Mouse (Mus musculus): ENCODE measurements around the gene Dock11. TPM values are rescaled to one million over a fixed set of nuclear protein-coding genes. Genes with fewer than 3 reads are reported as not detected.

Gene Dock11
- polyA plus RNA-seq, 1 experiment from 2014 or later, result 6.1 TPM

DNA sequence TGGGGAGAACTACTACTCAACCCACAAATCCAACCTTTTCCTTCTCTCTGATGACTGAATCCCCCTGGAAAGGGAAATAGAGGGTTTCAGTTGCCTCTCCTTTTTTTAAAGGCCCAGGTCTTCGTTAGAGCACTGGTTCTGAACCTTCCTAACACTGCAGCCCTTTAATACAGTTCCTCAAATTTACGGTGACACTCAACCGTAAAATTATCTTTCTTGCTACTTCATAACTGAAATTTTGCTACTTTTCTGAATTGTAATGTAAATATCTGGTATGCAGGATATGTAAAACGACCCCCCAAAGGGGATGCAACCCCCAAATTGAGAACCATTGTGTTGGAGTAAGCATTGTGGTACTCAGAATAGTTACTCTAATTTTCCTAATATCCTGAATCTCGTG lies 49.5 kb downstream of the Dock11 start:
- 80% methylated on average over 5 of the region's 5 CpGs for WGBS
- Histone ChIP-seq H3K9ac (ENCODE audit: low read depth, low read length) (no peak overlapping the region), H3K4me1 (ENCODE audit: control insufficient read depth, insufficient read depth, low read length) (no peaks in the 10 kb centered on the region), H3K27me3 (replicated peaks; ENCODE audit: control insufficient read depth, insufficient read depth, low read length) (no peaks in the 10 kb centered on the region), H3K36me3 (ENCODE audit: control insufficient read depth, insufficient read depth, low read length) (no peaks in the 10 kb centered on the region), H3K27ac (ENCODE audit: low read length) (no peak overlapping the region), H3K4me2 (ENCODE audit: low read depth, low read length) (no peak overlapping the region), H3K9me3 (ENCODE audit: control insufficient read depth, low read length) (no peaks in the 10 kb centered on the region), H3K4me3 (ENCODE audit: low read length) (no peak overlapping the region)
- ATAC-seq, result no peak

DNA sequence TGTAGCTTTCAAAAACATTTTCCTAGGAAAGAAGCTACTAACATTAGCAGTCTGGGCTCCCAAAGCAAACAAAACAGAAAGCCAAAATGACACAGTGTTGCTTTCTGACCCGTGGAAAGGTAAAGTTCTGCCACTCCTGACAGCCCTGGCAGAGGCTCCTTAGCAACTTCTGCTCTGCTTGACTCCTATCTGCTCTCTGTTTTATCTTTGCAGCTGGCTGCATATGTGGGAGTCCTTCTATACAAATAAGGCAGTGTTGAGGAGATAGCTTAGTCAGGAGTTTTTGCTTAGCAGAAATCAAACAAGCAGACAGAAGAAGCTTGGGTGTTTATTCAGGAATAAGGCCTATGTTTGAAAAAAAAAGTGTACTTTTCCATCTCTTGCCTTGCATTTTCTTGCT lies 57.8 kb downstream of the Dock11 start:
- H3K4me2 ChIP-seq (ENCODE audit: low read depth, low read length), result no peak overlapping the region
- ATAC-seq, result no peak
- no peaks in the 10 kb centered on the region for H3K9me3 ChIP-seq (ENCODE audit: control insufficient read depth, low read length)
- H3K27ac ChIP-seq (ENCODE audit: low read length), result no peak overlapping the region
- H3K4me1 ChIP-seq (ENCODE audit: control insufficient read depth, insufficient read depth, low read length), result no peaks in the 10 kb centered on the region
- WGBS, result 46% methylated on average over 1 of the region's 1 CpGs
- no peaks in the 10 kb centered on the region for H3K36me3 ChIP-seq (ENCODE audit: control insufficient read depth, insufficient read depth, low read length)
- H3K4me3 ChIP-seq (ENCODE audit: low read length), result no peak overlapping the region
- H3K9ac ChIP-seq (ENCODE audit: low read depth, low read length), result no peak overlapping the region
- H3K27me3 ChIP-seq (replicated peaks; ENCODE audit: control insufficient read depth, insufficient read depth, low read length), result no peaks in the 10 kb centered on the region

DNA sequence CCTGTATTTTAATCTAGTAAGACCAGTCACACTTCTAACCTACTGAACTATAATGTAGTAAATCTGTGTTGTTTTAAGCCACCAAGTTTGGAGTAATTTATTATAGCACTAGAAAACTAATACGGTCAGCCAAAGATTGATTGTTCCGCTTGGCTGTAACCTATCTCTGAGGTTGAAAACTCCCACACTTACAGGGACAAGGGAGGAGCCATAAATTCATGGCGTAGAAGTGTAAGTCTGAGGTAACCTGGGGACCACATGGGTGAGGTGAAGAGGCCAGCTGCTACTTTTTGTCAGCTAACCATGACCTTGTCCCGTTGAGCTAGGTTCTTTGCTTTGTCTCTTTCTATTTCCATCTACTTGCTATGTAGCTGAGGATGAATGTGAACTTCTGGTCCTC lies 61.5 kb downstream of the Dock11 start:
- H3K4me1 ChIP-seq (ENCODE audit: control insufficient read depth, insufficient read depth, low read length), result no peaks in the 10 kb centered on the region
- H3K4me3 ChIP-seq (ENCODE audit: low read length), result no peak overlapping the region
- H3K9ac ChIP-seq (ENCODE audit: low read depth, low read length), result no peak overlapping the region
- no peaks in the 10 kb centered on the region for H3K9me3 ChIP-seq (ENCODE audit: control insufficient read depth, low read length)
- H3K27ac ChIP-seq (ENCODE audit: low read length), result no peak overlapping the region
- H3K36me3 ChIP-seq (ENCODE audit: control insufficient read depth, insufficient read depth, low read length), result no peaks in the 10 kb centered on the region
- ATAC-seq, result no peak
- WGBS, result 81% methylated on average over 4 of the region's 4 CpGs
- H3K27me3 ChIP-seq (replicated peaks; ENCODE audit: control insufficient read depth, insufficient read depth, low read length), result no peaks in the 10 kb centered on the region
- no peak overlapping the region for H3K4me2 ChIP-seq (ENCODE audit: low read depth, low read length)

DNA sequence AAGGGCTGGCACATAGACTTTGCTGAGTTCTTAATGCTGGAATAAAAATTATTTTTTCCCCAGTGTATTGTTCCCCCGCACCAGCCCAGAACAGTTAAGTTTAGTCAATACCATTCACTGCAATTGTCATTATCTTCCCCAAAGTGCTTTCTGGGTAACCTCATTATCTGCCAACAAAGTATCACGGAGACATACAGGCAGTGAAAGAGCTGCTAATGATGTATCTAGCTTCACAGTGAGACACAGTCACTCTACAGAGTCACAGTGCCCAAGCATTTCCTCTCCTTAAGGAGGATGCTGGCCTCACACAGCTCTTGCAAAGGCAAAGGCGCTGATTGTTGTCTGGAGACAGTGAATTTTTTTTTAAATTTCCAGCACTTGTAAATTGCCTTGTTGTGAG lies 63.3 kb downstream of the Dock11 start:
- ATAC-seq, result no peak
- Histone ChIP-seq H3K9ac (ENCODE audit: low read depth, low read length) (no peak overlapping the region), H3K27me3 (replicated peaks; ENCODE audit: control insufficient read depth, insufficient read depth, low read length) (no peaks in the 10 kb centered on the region), H3K9me3 (ENCODE audit: control insufficient read depth, low read length) (no peaks in the 10 kb centered on the region), H3K27ac (ENCODE audit: low read length) (no peak overlapping the region), H3K4me2 (ENCODE audit: low read depth, low read length) (no peak overlapping the region), H3K4me3 (ENCODE audit: low read length) (no peak overlapping the region), H3K4me1 (ENCODE audit: control insufficient read depth, insufficient read depth, low read length) (no peaks in the 10 kb centered on the region), H3K36me3 (ENCODE audit: control insufficient read depth, insufficient read depth, low read length) (no peaks in the 10 kb centered on the region)
- WGBS, result 76% methylated on average over 3 of the region's 3 CpGs

DNA sequence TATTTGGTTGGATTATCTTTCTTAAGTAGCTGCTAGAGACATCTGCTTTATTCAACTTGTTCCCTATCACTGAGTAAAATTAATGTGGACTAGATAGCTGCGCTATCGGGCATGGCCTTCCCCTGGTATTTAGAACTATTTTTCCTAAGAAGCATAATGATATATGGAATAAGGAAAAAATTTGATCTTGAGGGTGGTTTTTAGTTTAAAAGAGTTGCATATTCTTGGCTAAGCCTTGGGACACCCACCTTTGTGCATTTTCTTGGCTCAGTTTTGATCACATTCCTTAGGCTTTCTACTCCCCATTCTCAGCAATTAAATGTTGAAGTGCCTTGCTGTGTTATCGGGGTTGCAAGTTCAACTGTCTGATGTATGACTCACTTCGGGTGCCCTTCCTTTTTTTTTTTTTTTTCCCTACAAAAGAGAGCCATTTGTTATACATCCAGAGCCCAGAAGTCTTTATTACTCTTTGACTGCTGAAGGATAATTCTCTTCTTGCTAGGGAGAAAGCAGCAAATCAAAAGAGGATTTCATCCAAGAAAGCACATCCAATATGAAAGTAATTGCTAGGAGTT lies 64.0 kb downstream of the Dock11 start:
- Histone ChIP-seq H3K36me3 (ENCODE audit: control insufficient read depth, insufficient read depth, low read length) (no peaks in the 10 kb centered on the region), H3K4me2 (ENCODE audit: low read depth, low read length) (no peak overlapping the region), H3K4me1 (ENCODE audit: control insufficient read depth, insufficient read depth, low read length) (no peaks in the 10 kb centered on the region), H3K27ac (ENCODE audit: low read length) (no peak overlapping the region), H3K27me3 (replicated peaks; ENCODE audit: control insufficient read depth, insufficient read depth, low read length) (no peaks in the 10 kb centered on the region), H3K9ac (ENCODE audit: low read depth, low read length) (no peak overlapping the region), H3K4me3 (ENCODE audit: low read length) (no peak overlapping the region), H3K9me3 (ENCODE audit: control insufficient read depth, low read length) (no peaks in the 10 kb centered on the region)
- WGBS, result 62% methylated on average over 4 of the region's 4 CpGs
- ATAC-seq, result peak; percentile 66

DNA sequence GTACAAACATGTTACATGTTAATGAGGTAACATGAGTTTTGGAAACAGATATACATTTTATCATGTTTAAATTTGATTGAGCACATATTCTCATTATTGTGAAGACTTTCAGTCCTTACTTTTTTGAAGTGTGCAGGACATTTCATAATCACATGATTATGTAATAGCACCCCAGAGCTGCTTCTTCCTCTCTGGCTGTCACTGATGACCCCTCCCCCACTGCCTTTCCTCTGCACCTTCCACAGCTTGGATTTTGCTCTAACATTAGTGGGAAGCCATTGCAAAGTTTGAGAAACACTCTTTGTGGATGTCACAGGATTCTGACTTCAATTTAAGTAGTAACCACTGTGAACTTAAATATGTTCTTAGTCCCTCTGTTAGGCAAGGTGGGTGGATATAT lies 67.6 kb downstream of the Dock11 start:
- no peaks in the 10 kb centered on the region for H3K27me3 ChIP-seq (replicated peaks; ENCODE audit: control insufficient read depth, insufficient read depth, low read length)
- no peaks in the 10 kb centered on the region for H3K9me3 ChIP-seq (ENCODE audit: control insufficient read depth, low read length)
- H3K9ac ChIP-seq (ENCODE audit: low read depth, low read length), result no peak overlapping the region
- no peak overlapping the region for H3K27ac ChIP-seq (ENCODE audit: low read length)
- no peaks in the 10 kb centered on the region for H3K36me3 ChIP-seq (ENCODE audit: control insufficient read depth, insufficient read depth, low read length)
- H3K4me3 ChIP-seq (ENCODE audit: low read length), result no peak overlapping the region
- no peak overlapping the region for H3K4me2 ChIP-seq (ENCODE audit: low read depth, low read length)
- H3K4me1 ChIP-seq (ENCODE audit: control insufficient read depth, insufficient read depth, low read length), result no peaks in the 10 kb centered on the region
- ATAC-seq, result no peak

DNA sequence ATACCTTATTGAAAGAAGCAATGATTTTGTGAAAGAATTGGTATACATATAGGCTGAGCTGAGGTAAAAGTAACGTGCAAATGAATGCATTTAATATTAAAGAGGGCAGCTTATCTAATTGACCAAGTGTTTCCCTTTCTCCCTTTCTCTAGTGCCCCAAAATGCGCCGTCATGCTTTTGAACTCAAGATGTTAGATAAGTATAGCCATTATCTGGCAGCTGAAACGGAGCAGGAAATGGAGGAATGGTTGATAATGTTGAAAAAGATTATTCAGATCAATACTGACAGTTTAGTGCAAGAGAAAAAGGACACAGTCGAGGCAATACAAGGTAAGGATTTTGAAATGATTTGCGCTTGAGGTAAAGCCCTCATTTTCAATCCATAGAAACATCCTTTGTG lies 74.5 kb downstream of the Dock11 start:
- Histone ChIP-seq H3K9ac (ENCODE audit: low read depth, low read length) (no peak overlapping the region), H3K27me3 (replicated peaks; ENCODE audit: control insufficient read depth, insufficient read depth, low read length) (no peaks in the 10 kb centered on the region), H3K9me3 (ENCODE audit: control insufficient read depth, low read length) (no peaks in the 10 kb centered on the region), H3K4me1 (ENCODE audit: control insufficient read depth, insufficient read depth, low read length) (no peaks in the 10 kb centered on the region), H3K36me3 (ENCODE audit: control insufficient read depth, insufficient read depth, low read length) (no peaks in the 10 kb centered on the region), H3K27ac (ENCODE audit: low read length) (no peak overlapping the region), H3K4me3 (ENCODE audit: low read length) (no peak overlapping the region), H3K4me2 (ENCODE audit: low read depth, low read length) (no peak overlapping the region)
- ATAC-seq, result no peak
- 74% methylated on average over 6 of the region's 6 CpGs for WGBS

DNA sequence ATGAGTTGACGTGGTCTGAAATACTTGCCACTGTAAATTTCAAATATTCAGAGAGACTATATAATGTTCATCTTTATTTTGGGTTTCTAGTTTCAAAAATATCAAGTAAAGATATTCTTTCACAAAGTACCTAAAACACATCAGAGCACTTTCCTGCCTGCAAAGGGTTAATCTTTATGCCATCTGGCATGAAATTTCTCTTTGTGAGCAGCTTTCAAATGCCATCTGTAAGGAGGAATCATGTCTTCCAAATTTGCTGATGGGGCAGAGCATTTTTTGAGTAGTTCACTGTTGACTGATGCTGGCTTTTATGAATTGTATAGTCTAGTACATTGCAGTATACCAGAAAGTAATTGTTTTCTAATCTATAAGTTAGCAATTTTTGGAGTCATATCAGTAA lies 80.6 kb downstream of the Dock11 start:
- H3K27me3 ChIP-seq (replicated peaks; ENCODE audit: control insufficient read depth, insufficient read depth, low read length), result no peaks in the 10 kb centered on the region
- no peak overlapping the region for H3K9ac ChIP-seq (ENCODE audit: low read depth, low read length)
- ATAC-seq, result no peak
- H3K36me3 ChIP-seq (ENCODE audit: control insufficient read depth, insufficient read depth, low read length), result no peaks in the 10 kb centered on the region
- no peaks in the 10 kb centered on the region for H3K4me1 ChIP-seq (ENCODE audit: control insufficient read depth, insufficient read depth, low read length)
- H3K9me3 ChIP-seq (ENCODE audit: control insufficient read depth, low read length), result no peaks in the 10 kb centered on the region
- H3K27ac ChIP-seq (ENCODE audit: low read length), result no peak overlapping the region
- no peak overlapping the region for H3K4me2 ChIP-seq (ENCODE audit: low read depth, low read length)
- no peak overlapping the region for H3K4me3 ChIP-seq (ENCODE audit: low read length)
- 86% methylated on average over 1 of the region's 1 CpGs for WGBS

DNA sequence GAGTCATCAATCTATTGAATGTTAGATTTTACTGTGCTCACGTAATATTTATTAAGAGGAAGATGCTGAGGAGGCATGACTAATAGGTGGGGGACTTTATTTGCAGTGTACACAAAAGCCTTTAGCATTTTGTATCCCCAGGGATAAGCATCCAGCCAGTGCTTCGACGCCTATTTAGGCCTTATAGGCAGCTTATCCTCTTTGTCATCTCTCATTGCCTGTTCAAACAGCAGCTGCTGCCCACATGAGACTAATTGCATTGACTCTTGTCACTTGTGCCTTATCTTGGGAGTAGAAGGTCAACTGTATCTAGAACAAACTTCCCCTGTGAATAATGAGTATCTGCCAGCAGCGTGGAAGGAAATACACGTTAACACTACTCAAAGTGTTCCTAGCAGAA lies 88.0 kb downstream of the Dock11 start:
- no peaks in the 10 kb centered on the region for H3K27me3 ChIP-seq (replicated peaks; ENCODE audit: control insufficient read depth, insufficient read depth, low read length)
- WGBS, result 55% methylated on average over 5 of the region's 5 CpGs
- H3K27ac ChIP-seq (ENCODE audit: low read length), result no peak overlapping the region
- H3K4me1 ChIP-seq (ENCODE audit: control insufficient read depth, insufficient read depth, low read length), result no peaks in the 10 kb centered on the region
- no peaks in the 10 kb centered on the region for H3K36me3 ChIP-seq (ENCODE audit: control insufficient read depth, insufficient read depth, low read length)
- no peak overlapping the region for H3K4me2 ChIP-seq (ENCODE audit: low read depth, low read length)
- no peak overlapping the region for H3K9ac ChIP-seq (ENCODE audit: low read depth, low read length)
- peak; percentile 40; the same call in 1 of the 2 replicates for ATAC-seq
- no peaks in the 10 kb centered on the region for H3K9me3 ChIP-seq (ENCODE audit: control insufficient read depth, low read length)
- H3K4me3 ChIP-seq (ENCODE audit: low read length), result no peak overlapping the region

DNA sequence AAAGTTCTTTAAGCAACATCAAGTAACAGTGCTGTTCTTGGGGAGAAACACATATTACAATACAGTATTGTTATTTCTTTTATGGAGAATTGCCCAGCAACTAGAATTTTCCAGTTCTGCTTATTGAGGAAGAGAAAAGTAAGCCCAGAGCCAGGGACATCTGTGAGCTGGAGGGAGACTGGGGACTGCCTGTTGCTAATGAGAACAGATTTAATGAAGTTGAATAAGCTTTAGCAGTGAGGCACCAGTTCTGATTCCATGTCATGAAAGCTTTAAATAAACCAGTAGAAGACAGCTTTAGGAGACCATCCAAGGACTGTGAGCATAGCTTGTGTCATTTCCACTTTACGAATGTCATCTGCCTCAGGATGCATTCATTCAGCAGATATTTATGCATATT lies 99.3 kb downstream of the Dock11 start:
- no peak for ATAC-seq
- Histone ChIP-seq H3K4me1 (ENCODE audit: control insufficient read depth, insufficient read depth, low read length) (no peaks in the 10 kb centered on the region), H3K27ac (ENCODE audit: low read length) (no peak overlapping the region), H3K27me3 (replicated peaks; ENCODE audit: control insufficient read depth, insufficient read depth, low read length) (no peaks in the 10 kb centered on the region), H3K4me2 (ENCODE audit: low read depth, low read length) (no peak overlapping the region), H3K36me3 (ENCODE audit: control insufficient read depth, insufficient read depth, low read length) (no peaks in the 10 kb centered on the region), H3K9ac (ENCODE audit: low read depth, low read length) (no peak overlapping the region), H3K4me3 (ENCODE audit: low read length) (no peak overlapping the region), H3K9me3 (ENCODE audit: control insufficient read depth, low read length) (no peaks in the 10 kb centered on the region)
- 93% methylated on average over 1 of the region's 1 CpGs for WGBS

Data from intestine, embryonic 16.5 days (tissue).